Mouse (Mus musculus) liver, embryonic 13.5 days (tissue): Measurements from ENCODE around the gene Mpo. TPM values are rescaled to one million over a fixed set of nuclear protein-coding genes. Genes with fewer than 3 reads are reported as not detected.

ENCODE experiments used
- ATAC-seq: fragments of 200-750 bp; cut with Nextera tagmentation; 2 replicates; pipeline ENCODE4 v1.8.0; 2017; ENCODE audit warnings: low read depth, mild to moderate bottlenecking, moderate number of reproducible peaks, moderate library complexity
- DNase-seq: peaks from one replicate; pipeline ENCODE4 v3.0.0; 2022
- H3K27ac ChIP-seq: fragments of 300-500 bp; sonication (generic); 2 replicates; pipeline ENCODE4 v1.5.1; 2015; ENCODE audit warnings: moderate library complexity, mild to moderate bottlenecking, inconsistent platforms
- H3K27me3 ChIP-seq: fragments of 300-500 bp; sonication (generic); 2 replicates; pipeline ENCODE4 v1.6.1; 2015; ENCODE audit warnings: mild to moderate bottlenecking, inconsistent platforms
- H3K36me3 ChIP-seq: fragments of 300-500 bp; sonication (generic); 2 replicates; pipeline ENCODE4 v1.6.1; 2015; ENCODE audit warnings: mild to moderate bottlenecking, inconsistent platforms
- H3K4me1 ChIP-seq: fragments of 300-500 bp; sonication (generic); replicated peaks from 2 replicates; pipeline ENCODE4 v1.6.1; 2015; ENCODE audit warnings: inconsistent platforms
- H3K4me2 ChIP-seq: fragments of 300-500 bp; sonication (generic); 2 replicates; pipeline ENCODE4 v1.6.1; 2015; ENCODE audit warnings: inconsistent platforms, mild to moderate bottlenecking, moderate library complexity
- H3K4me3 ChIP-seq: fragments of 300-500 bp; sonication (generic); replicated peaks from 2 replicates; pipeline ENCODE4 v1.5.1; 2015; ENCODE audit warnings: mild to moderate bottlenecking, inconsistent platforms
- H3K9ac ChIP-seq: fragments of 300-500 bp; sonication (generic); 2 replicates; pipeline ENCODE4 v1.6.1; 2015; ENCODE audit warnings: mild to moderate bottlenecking, inconsistent platforms
- H3K9me3 ChIP-seq: fragments of 300-500 bp; sonication (generic); replicated peaks from 2 replicates; pipeline ENCODE4 v1.6.1; 2016; ENCODE audit warnings: inconsistent platforms
- WGBS: fragments of 180-500 bp; shearing (Covaris S2); methylation state at CpG from one replicate; pipeline ENCODE4 v1.1.7; 2015; ENCODE audit not compliant: insufficient replicate concordance; 5-methylcytosine and 5-hydroxymethylcytosine counted together
- polyA plus RNA-seq: library from polyadenylated mRNA; unstranded; fragments of >200 nt; fragmentation: Nextera tagmentation; extraction: Ambion mirVana; gene quantifications from 2 replicates; pipeline ENCODE4 v1.2.1, GENCODE M21; 2015

Gene Mpo
- polyA plus RNA-seq, 1 experiment from 2014 or later, result 276 TPM

- 31% methylated on average over 4 of the region's 4 CpGs for WGBS
- no peak for ATAC-seq
- H3K9ac ChIP-seq, result no peak overlapping the region
Measured at GRCm38 (mm10) chr11:87811396-87811795, 18.0 kb downstream of the Mpo start.

GRCm38 (mm10) chr11:87814831-87815230 lies 21.4 kb downstream of the Mpo start:
- no peak for ATAC-seq
- WGBS, result 62% methylated on average over 8 of the region's 8 CpGs
- Histone ChIP-seq H3K36me3 (no peaks in the 10 kb centered on the region), H3K4me3 (no peak overlapping the region), H3K27ac (no peak overlapping the region), H3K27me3 (peaks cover 23% of the 10 kb centered on the region), H3K4me2 (no peak overlapping the region), H3K4me1 (0 out of 2 replicates have a peak, but pooled peaks cover 3% of the 10 kb centered on the region), H3K9me3 (no peaks in the 10 kb centered on the region), H3K9ac (no peak overlapping the region)
- DNase-seq, result no peak

More at GRCm38 (mm10) chr11:87811396-87811795, 18.0 kb downstream of the Mpo start:
- no peak overlapping the region for H3K27ac ChIP-seq
- H3K36me3 ChIP-seq, result no peaks in the 10 kb centered on the region
- no peak overlapping the region for H3K4me3 ChIP-seq
- H3K4me1 ChIP-seq, result no peaks in the 10 kb centered on the region
- peaks cover 10% of the 10 kb centered on the region for H3K27me3 ChIP-seq
- H3K9me3 ChIP-seq, result no peaks in the 10 kb centered on the region
- H3K4me2 ChIP-seq, result no peak overlapping the region
- no peak for DNase-seq

GRCm38 (mm10) chr11:87816707-87817442 lies 23.5 kb downstream of the Mpo start:
- no peak overlapping the region for H3K9ac ChIP-seq
- H3K36me3 ChIP-seq, result no peaks in the 10 kb centered on the region
- H3K4me1 ChIP-seq, result 0 out of 2 replicates have a peak, but pooled peaks cover 3% of the 10 kb centered on the region
- no peak overlapping the region for H3K27ac ChIP-seq
- peaks cover 23% of the 10 kb centered on the region for H3K27me3 ChIP-seq
- H3K9me3 ChIP-seq, result no peaks in the 10 kb centered on the region
- peak overlapping the region; percentile 35 for H3K4me3 ChIP-seq
- ATAC-seq, result no peak
- no peak for DNase-seq
- peak overlapping the region; percentile 56 for H3K4me2 ChIP-seq
- WGBS, result 4% methylated on average over 31 of the region's 31 CpGs

DNA sequence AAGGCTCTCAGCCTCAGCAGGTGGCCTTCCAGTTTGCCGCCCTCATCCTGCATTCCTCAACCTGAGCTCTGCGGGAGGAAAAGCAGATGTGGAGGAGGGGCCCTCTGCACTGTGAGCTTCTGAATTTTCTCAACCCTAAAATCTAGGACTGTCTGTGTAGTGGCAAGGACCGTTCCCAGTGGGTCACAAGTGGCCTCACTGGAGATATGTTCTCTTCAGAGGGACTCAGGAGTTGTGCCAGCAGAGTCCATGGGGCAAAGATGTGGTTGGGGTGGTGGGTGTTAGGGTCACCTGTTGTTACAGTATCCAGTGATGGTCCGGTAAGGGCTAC lies 24.0 kb downstream of the Mpo start:
- Histone ChIP-seq H3K27ac (no peak overlapping the region), H3K4me3 (peak overlapping the region; percentile 35), H3K36me3 (no peaks in the 10 kb centered on the region), H3K27me3 (peaks cover 23% of the 10 kb centered on the region), H3K9ac (no peak overlapping the region), H3K9me3 (no peaks in the 10 kb centered on the region), H3K4me2 (peak overlapping the region; percentile 56), H3K4me1 (0 out of 2 replicates have a peak, but pooled peaks cover 3% of the 10 kb centered on the region)
- ATAC-seq (no peak), DNase-seq (no peak)
- 29% methylated on average over 4 of the region's 4 CpGs for WGBS

DNA sequence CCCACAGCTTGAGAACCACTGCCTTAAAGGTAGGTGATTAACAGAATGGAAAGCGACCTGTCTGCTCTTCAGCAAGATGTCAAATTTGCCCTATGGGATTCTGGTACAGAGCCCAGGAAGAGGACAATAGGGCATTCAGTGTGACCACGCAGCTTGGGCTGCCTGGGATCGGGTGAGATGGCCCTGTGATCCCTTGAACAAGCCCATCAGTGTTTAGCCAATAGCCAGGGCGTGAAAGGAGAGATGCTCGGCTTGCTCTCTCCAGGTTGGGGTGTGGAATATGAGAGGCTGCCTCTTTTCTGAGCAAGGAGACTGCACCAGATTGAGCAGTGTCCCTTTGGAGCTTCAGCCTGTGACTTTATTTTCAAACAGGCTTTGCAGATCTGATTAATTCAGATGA lies 28.1 kb downstream of the Mpo start:
- no peak for DNase-seq
- H3K36me3 ChIP-seq, result no peaks in the 10 kb centered on the region
- H3K27me3 ChIP-seq, result peaks cover 12% of the 10 kb centered on the region
- H3K4me1 ChIP-seq, result 0 out of 2 replicates have a peak, but pooled peaks cover 3% of the 10 kb centered on the region
- no peak overlapping the region for H3K27ac ChIP-seq
- H3K4me3 ChIP-seq, result no peak overlapping the region
- WGBS, result 60% methylated on average over 5 of the region's 5 CpGs
- no peak overlapping the region for H3K9ac ChIP-seq
- ATAC-seq, result no peak
- H3K4me2 ChIP-seq, result no peak overlapping the region
- no peaks in the 10 kb centered on the region for H3K9me3 ChIP-seq

DNA sequence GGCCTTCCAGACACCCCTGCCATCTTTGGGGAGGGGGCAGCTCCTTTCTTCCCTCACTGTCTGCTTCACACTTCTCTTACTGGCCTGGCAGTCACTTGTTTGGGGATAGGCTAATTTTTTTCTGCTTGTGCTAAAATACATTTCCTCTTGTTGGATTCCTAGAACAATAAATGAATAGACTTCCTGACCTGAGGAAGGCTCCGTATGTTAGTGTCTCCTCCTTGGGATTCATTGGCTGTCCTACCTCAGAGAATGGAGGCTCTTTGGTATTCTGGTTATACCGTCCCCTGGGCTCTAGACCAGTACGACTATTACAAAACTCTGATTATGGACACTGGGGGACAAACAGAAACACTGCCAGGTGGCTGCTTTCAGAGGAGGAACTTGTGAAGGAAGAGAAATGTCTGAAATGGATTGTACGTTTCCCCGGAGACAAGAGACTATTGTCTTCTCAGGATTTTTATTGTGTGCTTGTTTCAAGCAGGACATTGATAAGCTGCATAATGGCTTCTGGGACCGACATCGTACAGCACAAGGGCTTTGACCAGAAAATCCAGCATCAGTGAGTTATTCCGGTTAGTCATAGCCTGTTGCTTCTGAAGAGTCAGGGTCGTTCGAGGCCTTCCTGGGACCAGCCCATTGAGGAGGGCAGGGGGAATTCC lies 35.0 kb downstream of the Mpo start, which contains the start of gene Lpo:
TSS of gene Lpo (minus strand) at position 51 of the 662 bp plus-strand sequence.
- Histone ChIP-seq H3K4me1 (no peaks in the 10 kb centered on the region), H3K9me3 (no peaks in the 10 kb centered on the region), H3K4me3 (no peak within 1 kb of the TSS), H3K4me2 (no peak within 1 kb of the TSS), H3K36me3 (no peaks in the 10 kb centered on the region), H3K27me3 (no peaks in the 10 kb centered on the region), H3K27ac (no peak within 1 kb of the TSS), H3K9ac (no peak within 1 kb of the TSS)
- no peak for ATAC-seq
- 55% methylated on average over 10 of the region's 10 CpGs for WGBS
- DNase-seq, result no peak

DNA sequence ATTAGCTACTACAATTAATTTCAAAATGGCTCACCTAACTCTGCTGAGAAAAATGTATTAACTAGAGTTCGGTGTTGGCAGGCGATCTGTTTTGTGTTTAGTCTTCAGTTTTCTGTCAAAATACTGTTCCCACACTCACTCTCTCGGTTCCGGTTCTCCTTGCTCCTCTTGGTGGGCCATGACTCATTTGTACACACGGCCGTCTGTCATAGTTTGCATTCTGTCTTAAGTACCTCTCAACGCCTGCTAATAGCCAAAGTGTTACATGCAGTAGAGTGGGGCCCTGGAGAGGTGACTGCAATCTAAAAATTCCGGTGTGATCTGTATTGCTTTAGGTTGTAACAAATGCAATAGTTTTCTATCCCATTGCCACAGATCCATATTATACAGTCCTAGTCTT lies 47.3 kb downstream of the Mpo start:
- H3K4me1 ChIP-seq, result no peaks in the 10 kb centered on the region
- no peak overlapping the region for H3K9ac ChIP-seq
- H3K4me3 ChIP-seq, result no peak overlapping the region
- no peak overlapping the region for H3K27ac ChIP-seq
- 72% methylated on average over 8 of the region's 8 CpGs for WGBS
- H3K9me3 ChIP-seq, result no peaks in the 10 kb centered on the region
- ATAC-seq (no peak), DNase-seq (no peak)
- no peak overlapping the region for H3K4me2 ChIP-seq
- H3K36me3 ChIP-seq, result no peaks in the 10 kb centered on the region
- H3K27me3 ChIP-seq, result no peaks in the 10 kb centered on the region

DNA sequence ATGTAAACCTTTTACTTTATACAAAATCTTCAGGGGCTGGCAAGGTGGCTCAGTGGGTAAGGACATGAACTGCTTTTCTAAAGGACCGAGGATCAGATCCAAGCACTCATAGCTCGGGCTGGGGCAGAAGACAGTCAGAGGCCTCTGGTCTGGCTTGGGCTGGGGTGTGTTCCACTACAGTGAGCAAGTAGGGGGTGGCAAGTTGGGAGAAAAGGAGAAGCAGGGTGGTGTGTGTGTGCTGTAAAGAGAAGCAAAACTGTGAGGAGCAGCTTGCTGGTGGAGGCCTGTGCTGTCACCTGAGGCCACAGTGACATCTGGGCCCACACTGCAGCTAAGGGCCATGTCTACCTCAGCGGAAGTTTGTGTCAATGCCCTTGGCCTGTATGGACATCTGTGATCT lies 48.1 kb downstream of the Mpo start:
- no peaks in the 10 kb centered on the region for H3K27me3 ChIP-seq
- WGBS, result 69% methylated on average over 3 of the region's 3 CpGs
- H3K9me3 ChIP-seq, result no peaks in the 10 kb centered on the region
- H3K4me1 ChIP-seq, result no peaks in the 10 kb centered on the region
- H3K4me2 ChIP-seq, result no peak overlapping the region
- no peak overlapping the region for H3K4me3 ChIP-seq
- no peak for ATAC-seq
- no peaks in the 10 kb centered on the region for H3K36me3 ChIP-seq
- H3K9ac ChIP-seq, result no peak overlapping the region
- H3K27ac ChIP-seq, result no peak overlapping the region
- DNase-seq, result no peak

- H3K4me2 ChIP-seq, result no peak overlapping the region
- no peak overlapping the region for H3K9ac ChIP-seq
- H3K4me3 ChIP-seq, result no peak overlapping the region
- DNase-seq (no peak), ATAC-seq (no peak)
- no peaks in the 10 kb centered on the region for H3K9me3 ChIP-seq
- no peaks in the 10 kb centered on the region for H3K27me3 ChIP-seq
- WGBS, result 69% methylated on average over 12 of the region's 12 CpGs
- no peaks in the 10 kb centered on the region for H3K4me1 ChIP-seq
- no peak overlapping the region for H3K27ac ChIP-seq
- H3K36me3 ChIP-seq, result no peaks in the 10 kb centered on the region
Measured at GRCm38 (mm10) chr11:87846968-87847600, 53.7 kb downstream of the Mpo start.

GRCm38 (mm10) chr11:87847884-87848283 lies 54.5 kb downstream of the Mpo start:
- 50% methylated on average over 6 of the region's 6 CpGs for WGBS
- H3K9ac ChIP-seq, result no peak overlapping the region
- no peak overlapping the region for H3K4me2 ChIP-seq
- no peaks in the 10 kb centered on the region for H3K9me3 ChIP-seq
- H3K4me3 ChIP-seq, result no peak overlapping the region
- no peaks in the 10 kb centered on the region for H3K27me3 ChIP-seq
- DNase-seq (no peak), ATAC-seq (no peak)
- H3K4me1 ChIP-seq, result peaks cover 3% of the 10 kb centered on the region; the same call in 1 of the 2 replicates
- H3K27ac ChIP-seq, result no peak overlapping the region
- H3K36me3 ChIP-seq, result no peaks in the 10 kb centered on the region

DNA sequence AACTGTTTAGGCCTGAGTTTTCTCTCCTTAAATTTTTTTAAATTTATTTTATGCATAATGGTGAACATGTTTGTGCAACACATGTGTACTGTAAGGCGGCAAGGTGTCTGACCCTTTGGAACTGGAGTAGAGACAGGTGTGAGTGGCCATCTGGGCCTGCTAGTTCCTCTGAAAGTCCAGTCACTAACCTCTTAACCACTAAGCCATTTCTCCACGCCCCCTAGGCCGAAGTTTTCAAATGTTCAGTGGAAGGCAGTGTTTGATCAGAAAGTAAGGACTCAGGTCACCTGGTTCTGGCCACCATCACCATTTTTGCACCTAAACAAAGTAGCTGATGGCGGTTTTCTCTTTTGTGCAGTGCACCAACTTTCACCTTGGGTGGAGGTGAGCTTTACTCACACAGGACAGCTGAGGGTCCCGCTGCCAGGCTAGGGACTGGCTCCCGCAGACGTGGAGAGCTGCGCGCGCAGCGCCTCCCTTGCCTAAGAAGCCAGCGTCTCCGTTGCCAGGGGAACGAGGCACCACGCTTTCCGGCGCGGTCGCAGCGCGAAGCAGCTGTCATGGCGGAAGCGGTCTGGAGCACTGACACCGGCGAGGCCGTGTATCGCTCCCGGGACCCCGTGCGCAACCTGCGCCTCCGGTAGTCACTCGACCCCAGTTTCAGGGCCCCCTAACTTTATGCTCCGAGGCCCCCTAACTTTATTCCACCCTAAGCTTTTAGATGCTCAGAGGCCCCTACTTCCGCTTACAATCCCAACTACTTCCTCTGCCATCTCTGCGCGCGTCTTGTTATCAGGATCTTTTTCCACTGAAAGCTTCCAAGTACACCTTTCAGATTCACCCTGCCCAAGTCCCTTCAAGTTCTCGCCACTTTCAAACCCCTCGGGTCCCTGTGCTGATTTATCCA lies 59.6 kb downstream of the Mpo start, which contains the start of gene Mks1:
TSS of gene Mks1 (plus strand) at position 526 of the 907 bp plus-strand sequence.
- WGBS, result 3% methylated on average over 40 of the region's 40 CpGs
- Histone ChIP-seq H3K4me1 (peaks cover 14% of the 10 kb centered on the region), H3K27me3 (no peaks in the 10 kb centered on the region), H3K4me3 (peak within 1 kb of the TSS; percentile 67), H3K4me2 (peak within 1 kb of the TSS; percentile 70), H3K27ac (no peak within 1 kb of the TSS), H3K9me3 (no peaks in the 10 kb centered on the region), H3K36me3 (peaks cover 4% of the 10 kb centered on the region; the same call in 1 of the 2 replicates), H3K9ac (peak within 1 kb of the TSS; percentile 18; the same call in 1 of the 2 replicates)
- DNase-seq (peak; percentile 79), ATAC-seq (peak; percentile 79)
